Mouse (Mus musculus) heart, embryonic 11.5 days (tissue): ENCODE measurements at regions not wholly inside any gene's neighbourhood (a gene's known extent, or its start where the extent isn't known, plus 50 kb on each side); places are given as distances from the start of the nearest gene placed in this dataset.

ENCODE experiments used
- ATAC-seq: fragments of 200-750 bp; cut with Nextera tagmentation; replicated peaks from 2 replicates; pipeline ENCODE4 v1.8.0; 2017; ENCODE audit warnings: moderate library complexity; ENCODE audit not compliant: insufficient number of reproducible peaks, low FRiP score, low TSS enrichment
- H3K27ac ChIP-seq: fragments of 300-500 bp; sonication (generic); 2 replicates; pipeline ENCODE4 v1.5.1; 2014; ENCODE audit warnings: mild to moderate bottlenecking, low read depth, low read length
- H3K27me3 ChIP-seq: fragments of 300-500 bp; sonication (generic); 2 replicates; pipeline ENCODE4 v1.6.1; 2014; ENCODE audit warnings: mild to moderate bottlenecking, low read length, mixed read lengths; ENCODE audit not compliant: control insufficient read depth, insufficient read depth
- H3K36me3 ChIP-seq: fragments of 300-500 bp; sonication (generic); 2 replicates; pipeline ENCODE4 v1.6.1; 2014; ENCODE audit warnings: mild to moderate bottlenecking, low read length, moderate library complexity, mixed read lengths; ENCODE audit not compliant: control insufficient read depth, insufficient read depth
- H3K4me1 ChIP-seq: fragments of 300-500 bp; sonication (generic); 2 replicates; pipeline ENCODE4 v1.6.1; 2014; ENCODE audit warnings: low read length; ENCODE audit not compliant: control insufficient read depth, insufficient read depth
- H3K4me2 ChIP-seq: fragments of 300-500 bp; sonication (generic); 2 replicates; pipeline ENCODE4 v1.6.1; 2014; ENCODE audit warnings: mild to moderate bottlenecking, moderate library complexity
- H3K4me3 ChIP-seq: fragments of 300-500 bp; sonication (generic); 2 replicates; pipeline ENCODE4 v1.5.1; 2014; ENCODE audit warnings: low read depth, low read length
- H3K9ac ChIP-seq: fragments of 300-500 bp; sonication (generic); 2 replicates; pipeline ENCODE4 v1.6.1; 2014; ENCODE audit warnings: mild to moderate bottlenecking, low read depth, low read length, moderate library complexity
- H3K9me3 ChIP-seq: fragments of 300-500 bp; sonication (generic); replicated peaks from 2 replicates; pipeline ENCODE4 v1.6.1; 2016; ENCODE audit warnings: low read length; ENCODE audit not compliant: control insufficient read depth
- WGBS: fragments of 180-500 bp; shearing (Covaris S2); extraction: QIAGEN DNeasy Blood & Tissue Kit; methylation state at CpG from one replicate; pipeline ENCODE4 v1.1.7; 2014; ENCODE audit not compliant: insufficient replicate concordance; 5-methylcytosine and 5-hydroxymethylcytosine counted together

DNA sequence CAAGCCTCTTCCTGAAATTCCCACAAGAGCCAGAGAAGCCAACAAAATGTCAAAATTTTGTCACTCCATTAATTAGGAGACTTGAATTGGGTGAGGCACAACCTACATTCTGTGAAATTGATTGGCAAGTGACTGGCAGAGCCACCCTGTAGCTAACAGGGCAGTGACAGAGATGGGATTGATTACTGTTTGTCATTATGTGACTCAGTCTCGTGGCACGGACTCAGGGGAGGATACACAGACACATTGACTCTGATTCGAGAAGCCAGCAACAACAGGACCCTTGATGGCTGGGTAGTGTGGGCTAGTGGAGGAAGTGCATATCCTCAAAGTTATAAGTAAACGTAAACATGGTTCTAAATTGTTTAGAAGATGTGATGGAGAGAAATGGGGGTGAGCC lies 445.8 kb upstream of the Pkn2 start:
- 64% methylated on average over 4 of the region's 4 CpGs for WGBS
- H3K4me3 ChIP-seq, result no peak overlapping the region
- H3K36me3 ChIP-seq, result no peaks in the 10 kb centered on the region
- no peaks in the 10 kb centered on the region for H3K9me3 ChIP-seq
- no peak overlapping the region for H3K4me2 ChIP-seq
- no peak overlapping the region for H3K9ac ChIP-seq
- no peaks in the 10 kb centered on the region for H3K4me1 ChIP-seq
- no peaks in the 10 kb centered on the region for H3K27me3 ChIP-seq
- ATAC-seq, result no peak
- H3K27ac ChIP-seq, result no peak overlapping the region

DNA sequence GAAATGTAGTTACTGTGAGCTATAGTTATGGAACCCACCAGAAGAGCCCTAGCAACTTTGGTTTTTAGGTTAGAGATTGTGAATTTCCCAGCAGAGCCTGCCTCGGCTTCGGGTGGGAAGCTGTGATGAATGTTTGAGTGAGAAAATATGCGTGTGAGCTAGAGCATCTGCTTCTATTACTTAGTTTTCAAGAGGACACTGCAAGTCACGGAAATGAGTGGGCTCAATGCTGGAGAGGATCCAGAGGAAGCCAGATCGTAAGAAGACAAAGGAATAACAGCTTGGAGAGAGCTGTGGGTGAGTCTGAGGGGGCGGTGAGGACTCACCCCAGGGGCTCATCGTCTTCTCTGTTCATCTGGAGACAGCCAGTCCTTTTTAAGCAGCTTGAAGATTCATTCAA lies 434.7 kb upstream of the Pkn2 start:
- Histone ChIP-seq H3K36me3 (no peaks in the 10 kb centered on the region), H3K27ac (no peak overlapping the region), H3K27me3 (no peaks in the 10 kb centered on the region), H3K9ac (no peak overlapping the region), H3K9me3 (no peaks in the 10 kb centered on the region), H3K4me3 (no peak overlapping the region), H3K4me2 (no peak overlapping the region), H3K4me1 (no peaks in the 10 kb centered on the region)
- no peak for ATAC-seq
- WGBS, result 67% methylated on average over 7 of the region's 7 CpGs

DNA sequence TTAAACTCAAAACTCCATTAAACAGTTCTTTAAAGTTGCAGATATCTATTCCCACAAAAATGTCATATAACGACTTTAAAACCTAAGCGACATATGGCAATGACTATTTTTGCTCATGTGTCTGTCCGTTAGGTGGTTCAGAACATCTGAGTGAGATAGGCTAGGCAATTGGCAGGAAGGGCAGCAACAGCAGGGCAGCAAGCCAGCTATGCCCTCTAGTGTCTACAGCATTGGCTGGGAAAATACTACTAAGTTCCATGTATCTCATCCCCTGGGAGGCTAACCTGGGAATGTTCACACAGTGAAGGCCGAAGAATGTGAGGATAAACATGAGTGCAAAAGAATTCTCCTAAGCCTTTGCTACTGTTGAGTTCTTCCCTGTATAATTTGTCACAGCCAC lies 410.0 kb upstream of the Pkn2 start:
- no peaks in the 10 kb centered on the region for H3K36me3 ChIP-seq
- WGBS, result 65% methylated on average over 4 of the region's 4 CpGs
- ATAC-seq, result no peak
- no peak overlapping the region for H3K4me3 ChIP-seq
- H3K27me3 ChIP-seq, result no peaks in the 10 kb centered on the region
- H3K9me3 ChIP-seq, result no peaks in the 10 kb centered on the region
- H3K4me2 ChIP-seq, result no peak overlapping the region
- H3K4me1 ChIP-seq, result no peaks in the 10 kb centered on the region
- no peak overlapping the region for H3K27ac ChIP-seq
- H3K9ac ChIP-seq, result no peak overlapping the region

DNA sequence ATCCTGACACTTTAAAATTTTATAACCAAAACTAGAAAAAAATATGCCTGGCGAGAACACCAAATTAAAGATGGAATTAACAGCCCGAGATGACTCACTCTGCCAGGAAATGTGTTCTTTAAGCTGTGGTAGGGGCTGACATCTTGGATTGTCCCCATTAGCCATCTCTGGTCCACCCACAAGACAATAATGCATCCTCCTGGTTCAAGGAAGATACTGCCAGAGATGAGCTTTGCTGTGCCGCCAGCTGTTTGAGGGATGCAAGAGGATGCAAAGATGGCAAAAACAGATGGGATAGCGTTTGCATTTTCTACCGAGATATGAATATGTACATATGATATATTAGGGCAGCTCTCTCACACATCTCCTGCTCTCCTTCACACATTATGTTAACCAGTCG lies 382.3 kb upstream of the Pkn2 start:
- no peaks in the 10 kb centered on the region for H3K27me3 ChIP-seq
- no peak overlapping the region for H3K9ac ChIP-seq
- no peaks in the 10 kb centered on the region for H3K36me3 ChIP-seq
- no peak overlapping the region for H3K27ac ChIP-seq
- no peaks in the 10 kb centered on the region for H3K9me3 ChIP-seq
- no peak for ATAC-seq
- H3K4me1 ChIP-seq, result no peaks in the 10 kb centered on the region
- H3K4me3 ChIP-seq, result no peak overlapping the region
- WGBS, result 82% methylated on average over 6 of the region's 6 CpGs
- no peak overlapping the region for H3K4me2 ChIP-seq

DNA sequence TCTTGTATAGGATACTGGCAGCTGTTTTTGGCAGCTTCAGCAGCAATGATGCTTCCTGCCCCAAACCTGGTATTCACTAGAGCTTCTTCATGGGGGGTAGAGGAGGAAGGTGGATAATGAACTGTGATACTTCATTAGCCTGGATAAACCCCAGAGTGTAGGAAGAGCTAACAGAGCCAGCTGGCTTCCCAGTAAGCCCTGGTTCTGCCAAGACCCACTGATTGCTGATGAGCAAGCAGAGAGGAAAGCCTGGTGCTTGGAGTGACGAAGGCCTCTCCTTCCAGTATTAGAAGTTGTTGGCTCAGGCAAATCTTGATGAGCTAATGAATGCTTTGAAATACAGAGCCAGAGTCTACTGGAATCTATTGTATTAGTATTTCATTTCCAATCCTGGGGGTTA lies 370.8 kb upstream of the Pkn2 start:
- Histone ChIP-seq H3K9ac (no peak overlapping the region), H3K27me3 (no peaks in the 10 kb centered on the region), H3K4me3 (no peak overlapping the region), H3K4me1 (no peaks in the 10 kb centered on the region), H3K27ac (no peak overlapping the region), H3K4me2 (no peak overlapping the region), H3K9me3 (no peaks in the 10 kb centered on the region), H3K36me3 (no peaks in the 10 kb centered on the region)
- 72% methylated on average over 1 of the region's 1 CpGs for WGBS
- no peak for ATAC-seq

DNA sequence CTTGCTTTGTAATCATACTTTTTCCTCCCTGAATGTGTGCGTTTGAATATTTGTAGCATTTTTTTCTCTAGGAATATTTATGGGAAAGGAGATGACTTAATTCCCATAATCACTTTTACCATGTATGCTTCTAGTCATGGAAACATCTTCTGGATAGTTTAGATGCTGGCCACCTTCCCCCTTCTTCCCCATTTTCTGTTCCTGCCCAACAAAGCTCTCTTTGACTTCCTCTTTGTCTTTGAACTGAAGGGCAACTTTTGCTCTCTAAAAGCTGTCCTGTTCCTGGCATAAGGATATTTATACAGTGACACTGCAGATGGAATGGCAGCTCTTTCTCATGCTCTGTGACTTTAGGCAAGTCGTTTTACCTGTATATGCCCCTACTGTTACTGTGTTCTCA lies 370.2 kb upstream of the Pkn2 start:
- no peak overlapping the region for H3K4me2 ChIP-seq
- ATAC-seq, result no peak
- 70% methylated on average over 2 of the region's 2 CpGs for WGBS
- no peaks in the 10 kb centered on the region for H3K27me3 ChIP-seq
- H3K36me3 ChIP-seq, result no peaks in the 10 kb centered on the region
- H3K4me1 ChIP-seq, result no peaks in the 10 kb centered on the region
- H3K9ac ChIP-seq, result no peak overlapping the region
- no peaks in the 10 kb centered on the region for H3K9me3 ChIP-seq
- no peak overlapping the region for H3K27ac ChIP-seq
- no peak overlapping the region for H3K4me3 ChIP-seq

DNA sequence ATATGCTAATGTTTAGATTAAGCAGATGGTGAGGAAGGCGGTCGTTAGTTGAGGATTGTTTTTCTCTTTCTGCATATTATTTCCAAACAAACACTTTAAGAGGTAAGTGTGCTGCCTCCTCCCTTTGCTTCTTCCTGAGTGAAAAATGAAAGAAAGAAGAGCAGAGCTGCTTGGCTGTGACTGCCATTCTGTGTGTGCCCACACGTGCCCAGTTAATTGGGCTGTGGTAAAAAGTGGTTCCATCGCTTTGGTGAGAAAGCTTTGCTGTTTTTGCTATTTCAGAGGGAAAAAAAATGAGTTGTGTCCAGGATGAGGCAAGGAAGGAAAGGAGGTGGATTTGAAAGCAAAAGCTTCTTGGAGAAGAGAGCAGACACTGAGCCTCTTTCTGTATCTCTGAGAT lies 360.9 kb upstream of the Pkn2 start:
- Histone ChIP-seq H3K9me3 (no peaks in the 10 kb centered on the region), H3K4me1 (no peaks in the 10 kb centered on the region), H3K4me3 (no peak overlapping the region), H3K36me3 (no peaks in the 10 kb centered on the region), H3K27ac (no peak overlapping the region), H3K4me2 (no peak overlapping the region), H3K9ac (no peak overlapping the region), H3K27me3 (no peaks in the 10 kb centered on the region)
- no peak for ATAC-seq
- WGBS, result 66% methylated on average over 4 of the region's 4 CpGs

DNA sequence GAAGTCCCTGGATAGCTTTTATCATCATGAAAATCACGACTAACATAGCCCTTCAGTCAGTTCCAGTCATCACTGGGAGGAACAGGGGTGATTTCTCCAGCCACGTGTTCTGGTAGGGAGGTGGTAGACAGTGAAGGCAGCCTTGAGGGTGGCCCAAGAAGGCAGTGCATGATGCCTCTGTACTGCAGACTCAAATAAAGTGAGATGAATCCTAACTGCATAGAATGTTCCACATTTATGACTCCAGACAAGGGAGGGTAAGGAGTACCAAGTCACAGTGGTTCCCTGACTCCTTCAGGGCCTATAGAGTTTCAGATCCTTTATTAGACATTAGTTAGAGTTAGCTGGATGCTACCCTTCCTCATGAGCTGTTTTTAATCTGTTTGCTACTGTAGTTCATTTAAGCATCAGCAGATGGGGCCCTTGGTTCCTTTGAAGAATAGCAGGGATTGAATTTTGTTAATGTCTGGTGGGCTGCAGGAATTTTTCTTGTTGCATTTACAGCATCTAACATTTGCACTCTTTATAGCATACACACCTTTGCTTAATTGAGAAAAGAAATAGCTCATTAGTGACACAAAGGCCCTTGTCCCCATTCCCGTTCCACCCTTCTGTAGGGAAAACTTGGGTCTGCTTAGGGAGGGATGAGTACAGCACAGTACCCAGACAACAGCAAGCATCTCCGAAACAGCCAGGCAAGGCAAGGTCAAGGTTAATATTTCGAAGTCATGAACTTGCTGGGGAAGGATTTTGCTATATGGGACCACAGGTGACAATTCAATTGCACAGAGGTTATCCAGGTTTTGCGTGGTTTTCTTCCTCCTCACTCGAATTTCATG lies 359.0 kb upstream of the Pkn2 start:
- Histone ChIP-seq H3K27ac (no peak overlapping the region), H3K9ac (no peak overlapping the region), H3K36me3 (no peaks in the 10 kb centered on the region), H3K27me3 (no peaks in the 10 kb centered on the region), H3K4me2 (no peak overlapping the region), H3K4me3 (no peak overlapping the region), H3K4me1 (no peaks in the 10 kb centered on the region), H3K9me3 (no peaks in the 10 kb centered on the region)
- WGBS, result 62% methylated on average over 7 of the region's 7 CpGs
- ATAC-seq, result no peak

DNA sequence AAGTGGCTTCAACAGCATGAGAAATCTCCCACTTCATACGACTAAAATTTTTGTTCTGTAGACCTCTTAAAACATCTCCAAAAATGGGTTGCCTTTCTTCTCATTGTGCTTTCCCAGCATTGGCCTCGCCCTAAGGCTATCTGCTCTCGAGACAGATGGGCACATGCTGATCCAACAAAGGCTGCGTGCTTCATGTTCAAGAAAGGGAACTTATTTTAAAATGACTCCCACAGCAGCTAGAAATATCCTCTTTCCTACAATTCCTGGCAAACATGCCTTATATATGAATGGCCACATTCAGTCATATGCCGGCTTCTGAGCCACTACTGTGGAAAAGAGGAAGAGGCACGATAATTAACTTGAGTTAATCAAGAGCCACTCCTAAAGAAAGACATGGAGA lies 356.7 kb upstream of the Pkn2 start:
- no peak overlapping the region for H3K27ac ChIP-seq
- no peaks in the 10 kb centered on the region for H3K27me3 ChIP-seq
- no peaks in the 10 kb centered on the region for H3K4me1 ChIP-seq
- H3K9me3 ChIP-seq, result no peaks in the 10 kb centered on the region
- no peak overlapping the region for H3K4me2 ChIP-seq
- H3K4me3 ChIP-seq, result no peak overlapping the region
- ATAC-seq, result no peak
- no peaks in the 10 kb centered on the region for H3K36me3 ChIP-seq
- H3K9ac ChIP-seq, result no peak overlapping the region
- 83% methylated on average over 6 of the region's 6 CpGs for WGBS
